Mouse (Mus musculus) gonadal fat pad, adult 2 months (tissue): ENCODE results near the gene Sipa1l3. TPM values are rescaled to one million over a fixed set of nuclear protein-coding genes. Genes with fewer than 3 reads are reported as not detected.

Experiments used
- DNase-seq: peaks from one replicate; pipeline ENCODE4 v3.0.0-alpha.2; 2012; ENCODE audit warnings: low read depth
- polyA plus RNA-seq: library from polyadenylated mRNA; depleted of rRNA; stranded (reverse); fragments of >200 nt; gene quantifications from 2 replicates; pipeline ENCODE4 v1.2.3, GENCODE M21; 2012; rRNA removed

Sipa1l3 gene
- polyA plus RNA-seq: 37.4 and 55.0 TPM in 2 replicates

DNA sequence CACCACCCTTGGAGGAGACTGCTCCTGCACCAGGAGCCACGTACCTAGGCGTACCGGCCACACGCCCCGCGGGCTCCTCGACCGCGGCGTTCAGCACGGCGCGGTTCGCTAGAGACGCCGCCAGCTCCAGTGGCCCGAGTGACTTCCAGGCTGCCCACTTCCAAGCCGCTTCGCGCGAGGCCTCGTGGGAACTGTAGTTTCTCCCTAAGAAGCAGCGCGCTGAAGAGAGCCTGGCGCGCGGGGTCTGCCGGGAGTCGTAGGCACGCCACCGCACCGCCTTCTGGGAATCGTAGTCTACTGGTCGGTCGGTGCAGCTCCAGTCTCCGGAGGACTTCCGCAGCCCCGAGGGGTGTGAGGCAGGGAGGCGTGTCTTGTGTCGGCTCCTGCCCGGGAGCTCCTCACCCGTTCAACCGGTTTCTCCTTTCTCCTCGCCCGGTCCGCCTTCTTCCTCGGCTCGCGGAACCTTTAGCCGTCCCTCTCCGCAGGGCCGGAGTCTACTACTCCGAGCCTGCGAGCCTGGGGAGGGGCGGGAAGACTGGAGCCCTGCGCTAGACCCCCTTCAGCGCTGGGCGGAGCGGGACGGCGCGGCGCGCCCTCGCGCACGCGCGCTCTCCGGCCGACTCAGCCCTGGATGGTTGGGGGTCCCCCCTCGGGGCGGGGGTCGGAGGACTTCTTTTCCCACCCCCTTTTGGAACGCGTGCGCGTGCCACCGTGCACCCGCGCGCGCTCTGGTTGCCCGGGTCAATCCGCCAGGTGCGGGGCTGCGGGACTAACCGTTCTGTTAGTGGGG is at the start of gene Sipa1l3:
Gene Sipa1l3 (minus strand): TSS at position 221 of the 790 bp plus-strand sequence.
- DNase-seq: peak; percentile 85

DNA sequence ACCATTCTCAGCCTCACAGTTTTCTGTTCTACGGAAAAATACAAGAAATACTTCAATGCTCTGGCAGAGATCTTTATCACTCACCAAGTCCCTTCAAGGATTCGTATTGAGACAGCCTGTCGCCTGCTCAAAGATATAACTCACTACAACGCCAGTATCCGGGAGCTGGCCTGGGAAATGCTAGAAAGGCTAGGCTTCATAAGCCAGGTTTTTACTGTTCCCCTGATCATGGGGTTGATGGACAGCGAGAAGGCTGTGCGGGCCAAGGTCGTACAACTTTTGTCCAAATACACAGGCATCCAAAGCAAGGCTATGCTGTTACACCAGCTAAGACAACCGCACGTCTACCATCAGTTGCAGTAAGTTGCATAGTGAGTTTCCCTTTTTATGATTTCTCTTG is 44.6 kb upstream of the Sipa1l3 start:
- no peak for DNase-seq

DNA sequence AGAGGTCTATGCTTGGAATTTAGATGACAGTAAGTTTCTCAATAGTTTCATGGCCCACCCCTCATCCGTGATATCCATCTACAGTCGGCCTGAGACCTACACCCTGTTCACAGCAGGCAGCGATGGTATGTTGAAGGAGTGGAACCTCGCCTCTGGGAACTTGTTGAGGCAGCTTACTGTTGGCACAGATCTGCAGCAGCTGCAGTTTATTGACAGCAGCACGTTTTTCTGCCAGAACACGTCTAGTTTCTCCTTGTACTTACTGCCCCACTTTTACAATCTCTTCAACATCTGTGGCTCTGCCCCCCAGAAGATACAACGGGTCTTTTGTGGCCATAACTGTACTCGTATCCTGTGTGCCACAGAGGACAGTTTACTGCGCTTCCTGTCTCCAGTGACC is 42.6 kb upstream of the Sipa1l3 start:
- no peak for DNase-seq

DNA sequence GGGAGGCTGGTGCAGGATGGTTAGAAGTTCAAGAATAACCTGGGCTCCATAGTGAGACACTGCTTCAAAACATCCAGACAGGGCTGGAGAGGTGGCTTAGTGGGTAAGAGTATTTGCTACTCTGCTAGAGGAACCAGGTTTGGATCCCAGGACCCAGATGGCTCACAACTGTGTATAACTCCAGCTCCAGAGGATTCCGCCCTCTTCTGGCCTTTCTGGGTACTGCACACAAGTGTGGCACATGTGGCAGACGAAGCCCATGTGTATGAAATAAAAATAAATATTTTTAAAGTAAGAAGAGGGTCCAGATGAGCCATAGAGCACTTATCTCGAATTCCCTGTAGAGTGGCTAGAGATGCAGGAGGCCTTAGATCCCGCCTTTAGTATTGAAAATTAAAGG is 40.8 kb upstream of the Sipa1l3 start:
- no peak for DNase-seq

DNA sequence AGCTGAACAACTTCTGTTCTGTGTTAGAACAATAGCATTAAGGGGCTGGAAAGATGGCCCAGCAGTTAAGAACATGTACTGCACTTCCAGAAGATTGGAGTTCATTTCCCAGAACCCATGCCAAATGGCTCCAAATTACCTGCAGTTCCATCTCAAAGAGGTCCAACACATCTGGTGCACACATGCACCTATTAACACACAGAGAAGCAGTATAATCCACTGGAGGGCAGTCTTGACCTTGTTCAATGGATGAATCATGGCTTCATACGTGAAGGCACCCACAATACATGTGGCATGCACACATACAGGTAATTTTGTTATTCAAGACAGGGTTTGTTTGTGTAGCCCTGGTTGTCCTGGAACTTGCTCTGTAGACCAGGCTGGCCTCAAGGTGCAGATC is 40.3 kb upstream of the Sipa1l3 start:
- no peak for DNase-seq

DNA sequence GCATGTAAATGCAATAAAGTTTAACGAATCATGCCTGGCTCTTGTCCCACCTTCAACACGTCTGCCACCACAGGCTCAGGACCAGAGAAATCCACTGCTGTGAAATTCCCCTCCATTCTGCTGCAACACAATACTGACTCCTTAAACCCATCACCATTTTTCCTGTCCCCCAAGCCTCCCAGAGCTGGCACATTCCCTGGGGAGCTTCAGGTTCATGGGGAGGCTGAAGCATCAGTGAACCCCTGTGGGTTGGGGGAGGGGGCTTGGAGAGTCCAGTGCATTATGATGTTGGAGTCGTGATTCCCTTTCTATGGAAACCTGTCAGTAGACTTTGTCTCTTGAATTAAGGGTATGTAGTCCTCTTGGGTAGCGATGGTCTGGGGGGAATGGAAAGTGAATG is 37.8 kb upstream of the Sipa1l3 start:
- DNase-seq: no peak

DNA sequence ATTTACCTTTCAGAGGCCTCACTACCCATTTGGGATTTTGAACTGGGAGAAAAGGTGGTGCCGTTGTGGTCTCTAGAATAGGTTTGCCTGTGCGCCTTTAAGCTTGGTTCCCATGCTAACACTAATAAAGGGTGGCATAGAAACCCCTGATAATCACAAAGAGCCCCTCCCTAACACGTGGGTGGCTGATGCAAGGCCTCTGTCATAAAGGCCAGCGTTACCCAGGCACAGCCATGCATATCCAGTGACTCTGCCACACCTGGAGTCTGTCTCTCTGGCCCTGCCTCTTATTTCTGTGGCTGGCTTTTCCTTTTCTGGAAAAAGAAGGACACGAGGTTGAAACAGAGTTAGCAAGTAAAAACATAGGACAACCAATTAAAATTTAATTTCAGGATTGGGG is 37.1 kb upstream of the Sipa1l3 start:
- no peak for DNase-seq

DNA sequence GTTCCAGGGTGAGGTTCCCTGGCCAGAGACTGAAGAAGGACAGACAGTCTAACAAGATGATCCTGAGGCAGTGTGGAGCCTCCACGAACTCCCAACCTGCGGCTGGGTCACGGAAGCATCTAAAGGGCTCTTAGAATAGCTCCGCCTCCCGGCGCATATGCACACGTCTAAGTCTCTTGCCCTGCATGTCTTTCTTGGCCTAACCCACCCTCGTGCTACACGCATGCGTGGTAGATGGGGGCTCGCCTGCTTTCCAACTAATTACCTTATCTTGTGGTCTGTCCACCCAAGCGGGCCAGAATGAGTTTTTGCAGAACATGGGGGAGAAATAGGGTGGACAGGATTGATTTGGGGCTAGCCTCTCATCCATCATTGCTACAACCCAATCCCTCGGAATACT is 36.6 kb upstream of the Sipa1l3 start:
- DNase-seq: no peak

DNA sequence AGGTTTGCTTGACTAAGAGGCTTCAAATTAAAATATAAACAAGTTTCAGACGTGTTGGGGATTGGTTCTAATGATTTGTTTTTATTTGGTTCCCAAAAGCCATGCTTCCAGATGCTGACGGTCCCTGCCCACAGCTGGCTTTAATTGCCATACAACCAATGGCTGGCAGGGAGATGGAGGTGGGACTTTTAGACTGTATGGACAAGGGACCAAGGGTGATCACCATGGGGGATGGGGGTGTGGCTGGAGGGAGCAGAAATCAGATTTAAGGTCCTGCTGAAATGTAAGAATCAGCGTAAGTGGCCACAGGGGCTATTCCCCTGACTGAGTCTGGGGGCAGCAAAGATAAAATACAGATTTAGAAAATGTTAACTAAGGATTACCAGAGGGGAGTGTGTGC is 32.2 kb upstream of the Sipa1l3 start:
- no peak for DNase-seq

DNA sequence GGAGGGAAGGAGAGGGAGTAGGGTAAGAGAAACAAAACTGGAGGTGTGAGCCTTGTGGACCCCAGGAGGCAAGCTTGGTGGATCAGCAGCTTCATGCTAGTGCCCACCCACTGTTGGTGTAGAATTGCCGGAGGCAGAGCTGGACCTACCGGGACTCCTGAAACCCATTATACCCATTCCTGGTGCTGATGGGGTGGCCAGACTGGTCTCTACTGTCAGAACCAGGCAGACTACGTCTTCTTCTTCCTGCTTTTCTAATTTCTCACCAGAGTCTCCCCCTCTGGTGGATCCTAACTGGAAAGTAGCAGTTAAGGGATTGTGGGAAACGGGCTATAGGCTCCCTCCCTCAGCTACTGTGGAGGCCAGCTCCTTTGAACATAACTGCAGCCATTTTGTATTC is 23.2 kb upstream of the Sipa1l3 start:
- DNase-seq: no peak

DNA sequence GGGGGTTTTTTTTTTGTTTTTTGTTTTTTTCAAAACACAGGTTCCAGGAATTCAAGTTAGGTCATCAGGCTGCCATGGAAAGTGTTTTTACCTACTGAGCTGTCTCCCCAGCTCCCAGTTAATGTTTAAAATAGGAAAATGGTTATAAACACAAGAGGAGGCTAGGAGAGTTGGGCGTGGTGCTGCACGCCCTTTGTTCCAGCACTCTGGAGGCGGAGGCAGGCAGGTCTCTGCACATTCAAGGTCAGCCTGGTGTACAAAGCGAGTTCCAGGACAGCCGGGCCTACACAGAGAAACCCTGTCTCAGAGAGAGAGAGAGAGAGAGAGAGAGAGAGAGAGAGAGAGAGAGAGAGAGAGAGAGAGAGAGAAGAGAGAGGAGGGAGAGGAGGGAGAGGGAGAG is 22.7 kb upstream of the Sipa1l3 start:
- DNase-seq: no peak

DNA sequence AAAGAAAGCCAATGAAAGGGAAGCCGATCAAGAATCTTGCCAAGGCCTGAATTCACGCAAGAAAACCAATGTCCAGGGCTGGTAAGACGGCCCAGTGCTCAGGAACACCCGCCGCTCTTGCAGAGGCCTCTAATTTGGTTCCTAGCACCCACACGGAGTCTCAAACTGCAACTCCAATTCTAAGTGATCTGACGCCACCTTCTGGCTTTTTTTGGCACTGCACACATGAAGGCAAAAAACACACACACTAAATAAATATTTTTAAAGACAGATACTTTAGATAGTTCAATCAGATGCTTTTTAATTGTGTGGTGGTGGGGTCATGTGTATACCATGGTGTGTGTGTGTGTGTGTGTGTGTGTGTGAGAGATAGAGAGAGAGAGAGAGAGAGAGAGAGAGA is 22.2 kb upstream of the Sipa1l3 start:
- DNase-seq: no peak

DNA sequence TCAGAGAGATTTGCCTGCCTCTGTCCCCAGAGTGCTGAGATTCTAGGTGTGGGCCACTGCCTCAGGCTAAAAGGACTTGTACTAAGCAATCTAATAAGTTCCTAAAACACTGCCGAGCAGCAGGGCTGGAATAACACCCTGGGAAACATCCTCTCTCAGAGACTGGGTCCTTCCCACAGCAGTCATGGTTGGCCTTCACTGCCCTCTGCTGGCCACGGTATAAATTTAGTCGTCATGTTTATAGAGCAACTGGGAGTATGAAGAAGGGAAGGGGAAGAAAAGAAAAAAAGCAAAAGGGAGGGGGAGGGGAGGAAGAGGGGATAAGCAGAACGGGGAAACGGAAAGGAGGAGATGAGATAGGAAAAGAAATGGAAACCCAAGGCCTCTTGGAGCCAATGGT is 5.3 kb upstream of the Sipa1l3 start:
- no peak for DNase-seq

DNA sequence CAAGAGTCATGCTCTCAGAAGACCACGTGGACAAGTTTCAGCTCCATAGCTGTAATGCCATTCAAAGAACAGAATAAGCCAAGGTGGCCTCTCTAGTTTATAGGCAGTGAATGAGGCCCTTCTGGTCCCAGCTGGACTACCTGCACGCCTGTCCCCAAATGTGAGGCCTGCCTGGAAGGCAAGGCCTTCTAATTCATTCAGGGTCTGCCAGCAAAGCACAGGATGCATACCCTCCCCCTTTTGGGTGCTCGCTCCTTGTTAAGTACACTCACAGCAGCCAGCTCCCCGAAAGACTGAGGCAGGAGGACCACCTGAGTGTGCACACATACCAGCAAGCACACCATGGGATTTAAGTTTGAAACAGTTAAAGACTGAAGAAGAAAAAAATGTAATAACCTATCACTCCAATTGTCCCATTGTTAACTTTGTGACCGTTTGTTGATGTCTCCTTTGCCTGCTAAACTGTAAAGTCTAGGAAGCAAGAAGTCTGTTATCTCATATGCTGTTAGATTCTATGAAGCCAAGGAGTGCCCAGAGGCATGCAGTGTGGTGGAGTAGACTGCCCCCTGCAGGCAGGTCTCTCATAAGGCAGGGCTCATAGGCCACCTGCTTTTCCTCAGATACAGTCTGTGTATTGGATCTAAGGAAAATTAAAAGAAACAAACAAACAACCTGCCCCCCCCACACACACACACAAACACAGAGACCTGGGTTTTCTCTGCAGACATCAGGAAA is 3.6 kb upstream of the Sipa1l3 start:
- no peak for DNase-seq

DNA sequence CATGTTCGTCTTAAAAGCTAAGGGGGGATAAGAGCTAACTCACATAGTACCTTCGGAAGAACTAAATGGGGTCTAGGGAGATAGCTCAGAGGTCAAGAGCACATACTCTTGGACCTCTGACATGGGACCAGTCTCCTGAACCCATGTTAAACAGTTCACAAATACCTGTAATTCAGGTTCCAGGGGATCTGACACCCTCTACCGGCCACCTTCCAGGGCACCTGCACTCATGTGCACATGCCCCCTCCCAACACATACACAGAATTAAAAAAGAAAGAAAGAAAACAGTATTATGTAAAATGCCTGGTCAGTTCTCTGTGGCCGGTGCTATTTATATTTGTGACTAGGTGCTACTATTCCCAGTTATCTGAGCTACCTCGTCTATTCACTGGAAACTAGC is 2.9 kb upstream of the Sipa1l3 start:
- DNase-seq: no peak

DNA sequence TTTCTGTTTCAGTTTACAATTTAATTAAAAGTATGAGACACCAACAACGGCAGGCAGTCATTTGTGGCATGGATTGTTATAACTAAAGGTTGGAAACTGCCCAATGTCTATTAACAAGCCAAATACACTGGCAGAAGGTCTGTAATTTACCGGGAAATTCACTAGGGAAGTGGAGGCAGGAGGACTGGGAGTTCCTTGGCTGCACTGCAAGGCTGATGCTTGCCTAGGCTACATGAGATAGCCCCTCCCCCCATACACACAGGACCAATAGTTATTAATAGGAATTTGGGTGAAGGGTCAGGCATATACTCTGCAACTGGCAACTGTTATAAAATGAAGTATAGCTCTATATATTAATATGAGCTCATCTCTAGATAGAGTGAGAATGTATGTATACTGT is 2.4 kb upstream of the Sipa1l3 start:
- DNase-seq: no peak

DNA sequence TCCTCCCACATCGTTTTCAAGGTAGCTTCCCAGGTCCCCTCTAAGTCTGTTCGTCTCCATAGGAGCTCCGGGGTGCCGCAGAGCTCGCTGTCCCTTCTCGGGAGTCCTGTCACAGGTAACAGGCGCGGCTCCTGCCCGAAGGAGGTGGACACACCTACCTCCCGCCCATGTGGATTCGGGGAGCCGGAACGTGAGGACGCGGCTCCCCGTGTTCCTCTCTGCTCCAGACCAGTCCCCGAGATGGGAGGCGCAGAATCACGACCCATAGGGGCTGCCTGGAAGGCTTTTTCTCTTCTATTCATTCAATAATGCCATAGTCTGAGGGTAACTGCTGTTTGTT is 740 bp upstream of the Sipa1l3 start:
- no peak for DNase-seq

DNA sequence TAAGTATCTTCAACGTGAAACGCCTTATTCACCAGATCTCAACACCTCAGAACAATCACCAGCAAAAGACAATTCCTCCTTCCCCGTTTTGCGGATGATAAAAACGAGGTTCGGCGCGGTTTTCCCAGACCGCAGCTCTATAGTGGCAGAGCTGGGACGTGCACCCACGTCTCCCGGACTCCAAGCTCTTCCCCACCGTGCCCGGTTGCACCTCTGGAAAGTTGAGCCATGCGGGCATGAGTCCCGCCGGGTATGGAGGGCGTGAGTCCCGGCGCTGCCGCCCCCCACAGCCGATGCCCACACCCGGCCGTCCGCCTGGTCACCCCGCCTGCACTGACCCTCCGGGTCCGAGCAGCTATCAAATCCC is 404 bp downstream of the Sipa1l3 start:
- no peak for DNase-seq

DNA sequence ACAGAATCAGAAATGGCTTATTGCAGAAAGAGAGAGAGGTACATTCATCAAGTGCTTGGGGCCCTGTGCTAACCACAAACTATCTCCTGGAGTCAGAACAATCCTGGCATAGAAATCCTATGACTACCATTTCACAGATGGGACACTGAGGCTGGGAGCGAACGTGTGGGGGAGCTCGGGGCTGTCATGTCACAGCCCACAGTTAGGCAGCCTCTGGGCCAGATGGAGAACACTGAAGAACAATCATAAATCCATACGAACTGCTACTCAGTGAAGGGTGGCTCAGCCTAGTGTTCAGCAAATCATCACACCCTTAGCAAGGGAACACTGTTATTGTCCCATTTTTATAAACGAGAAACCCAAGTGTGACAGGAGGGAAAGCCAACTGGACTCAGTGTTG is 1.3 kb downstream of the Sipa1l3 start:
- DNase-seq: no peak

DNA sequence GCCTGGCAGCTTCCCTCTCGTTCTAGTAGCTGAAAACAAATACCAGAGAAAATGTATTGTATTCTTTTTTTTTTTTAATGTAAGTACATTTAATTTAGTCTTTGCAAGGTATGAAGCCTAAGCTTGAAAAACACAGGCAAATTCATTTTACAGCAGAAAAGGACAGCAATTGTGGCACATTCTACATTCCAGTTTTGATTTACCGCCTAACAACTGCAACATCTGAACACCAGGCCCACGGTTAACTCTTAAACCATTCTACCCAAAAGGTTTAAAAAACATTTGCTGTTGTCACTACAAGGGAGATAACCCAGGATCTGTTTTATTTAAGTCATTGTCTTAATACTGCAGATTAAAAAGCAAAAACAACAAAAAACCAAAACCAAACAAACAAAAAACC is 2.8 kb downstream of the Sipa1l3 start:
- no peak for DNase-seq

DNA sequence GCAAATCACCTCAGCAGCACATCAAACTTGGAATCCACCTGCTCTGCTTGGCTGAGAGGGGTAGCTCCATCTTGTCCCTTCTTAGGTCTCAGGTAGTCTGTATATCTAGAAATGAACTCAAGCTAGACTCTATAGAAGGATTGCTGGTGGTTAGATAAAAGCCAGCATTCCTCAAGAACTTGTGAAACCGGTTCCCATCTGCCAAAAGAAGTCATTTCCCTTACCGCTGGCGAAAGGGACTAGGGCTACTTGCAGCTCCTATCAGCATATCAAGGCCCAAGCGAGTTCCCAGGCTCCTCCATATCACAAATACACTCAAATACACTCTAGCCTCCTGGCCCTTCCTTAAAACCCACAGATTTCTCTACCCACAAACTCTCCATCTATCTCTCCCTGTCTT is 5.7 kb downstream of the Sipa1l3 start:
- no peak for DNase-seq

DNA sequence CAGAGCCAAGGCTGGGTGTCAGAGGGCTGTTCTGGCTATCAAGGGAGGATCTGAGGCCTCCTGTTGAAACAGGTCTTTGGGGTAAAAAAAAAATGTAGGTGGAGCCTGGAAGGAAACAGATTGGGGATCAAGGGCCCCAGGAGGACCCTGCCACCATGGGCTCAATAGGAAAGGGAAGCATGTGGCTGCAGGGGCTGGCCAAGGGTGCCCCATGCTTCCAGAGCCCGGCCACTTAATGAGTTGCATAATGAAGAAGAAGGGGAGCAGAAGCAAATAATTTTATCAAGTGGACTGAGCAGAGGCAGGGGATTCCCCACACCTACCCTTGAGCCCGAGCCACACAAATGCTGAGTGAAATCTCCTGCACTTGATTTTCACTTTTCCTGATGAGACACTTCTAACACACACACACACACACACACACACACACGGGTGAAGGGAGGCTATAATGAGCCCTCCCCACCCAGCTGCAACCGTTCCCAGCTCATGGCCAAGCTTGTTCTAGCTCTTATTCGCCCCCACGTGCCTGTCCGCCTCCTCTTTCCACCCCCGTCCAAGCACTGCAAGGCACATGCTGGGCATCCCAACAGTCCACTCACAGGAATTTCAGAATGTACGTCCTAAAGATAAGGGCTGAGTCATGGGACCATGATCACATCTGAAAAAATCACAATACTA is 6.7 kb downstream of the Sipa1l3 start:
- DNase-seq: no peak

DNA sequence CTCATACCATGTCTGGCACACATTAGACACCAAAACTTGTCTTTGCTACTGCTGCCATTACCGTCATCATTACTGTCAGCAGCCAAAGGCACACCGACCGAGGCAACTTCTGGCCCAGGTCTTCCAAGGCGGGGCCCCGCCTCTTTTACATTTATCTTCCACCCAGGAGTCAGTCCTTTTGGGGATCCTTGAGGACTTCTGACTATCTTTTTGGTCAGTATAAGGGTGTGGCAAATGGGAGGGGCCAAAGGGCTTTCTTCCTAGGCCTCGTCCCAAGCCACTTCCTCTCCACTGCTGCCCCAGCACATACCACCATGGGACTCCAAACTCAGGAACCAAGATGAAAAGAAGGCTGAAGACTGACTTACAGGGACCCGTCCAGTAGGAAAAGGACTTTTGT is 9.9 kb downstream of the Sipa1l3 start:
- no peak for DNase-seq
